Mouse (Mus musculus): ENCODE data around the gene Ager. TPM values are rescaled to one million over a fixed set of nuclear protein-coding genes. Genes with fewer than 3 reads are reported as not detected.
A peak's percentile ranks its signal among the peaks of the same experiment; 100 is the strongest.

The Ager gene
- polyA plus RNA-seq, 1 experiment = 0.22 TPM

- TF ChIP-seq MYOG (IDR thresholded peaks at IDR 0.05; ENCODE audit: control insufficient read depth in 1 of 3, insufficient read depth in 1 of 3, insufficient read length in 2 of 3, low read depth in 2 of 3) (no peak), E2F4 (IDR thresholded peaks at IDR 0.05; ENCODE audit: insufficient read depth) (no peak), MYOD1 (IDR thresholded peaks at IDR 0.05; ENCODE audit: control insufficient read depth in 1 of 3, insufficient read length in 2 of 3, low read depth in 2 of 3) (no peak), POLR2A (IDR thresholded peaks at IDR 0.05; ENCODE audit: insufficient read length, low read depth) (peak; percentile 56)
Observed at GRCm38 (mm10) chr17:34627093-34627942, 29.7 kb downstream of the Ager start.

GRCm38 (mm10) chr17:34627943-34628643, 30.4 kb downstream of the Ager start, which contains the start of gene Ppt2:
Gene Ppt2 (minus strand): TSS chr17:34628510.
- peaks cover 32% of the 10 kb centered on the region for H3K27me3 ChIP-seq (ENCODE audit: control insufficient read depth, insufficient read depth, insufficient read length)
- no peaks in the 10 kb centered on the region for H3K36me3 ChIP-seq (ENCODE audit: control insufficient read depth, insufficient read depth)
- TF ChIP-seq SRF (IDR thresholded peaks at IDR 0.05; ENCODE audit: control insufficient read depth, insufficient read length, low read depth) (no peak), E2F4 (IDR thresholded peaks at IDR 0.05; ENCODE audit: insufficient read depth) (no peak), POLR2AphosphoS2 (IDR thresholded peaks at IDR 0.05; ENCODE audit: insufficient read length, low read depth) (no peak), TCF3 (IDR thresholded peaks at IDR 0.05; ENCODE audit: insufficient read length, low read depth) (no peak), MAX (IDR thresholded peaks at IDR 0.05; ENCODE audit: low read depth) (no peak), MYOD1 (IDR thresholded peaks at IDR 0.05; ENCODE audit: control insufficient read depth in 1 of 3, insufficient read length in 2 of 3, low read depth in 2 of 3) (no peak), MYOG (IDR thresholded peaks at IDR 0.05; ENCODE audit: control insufficient read depth in 1 of 3, insufficient read depth in 1 of 3, insufficient read length in 2 of 3, low read depth in 2 of 3) (no peak), TCF12 (IDR thresholded peaks at IDR 0.05; ENCODE audit: insufficient read depth, poor library complexity, severe bottlenecking) (no peak)
- H3ac ChIP-seq (ENCODE audit: control insufficient read depth, insufficient read length) = peak within 1 kb of the TSS; percentile 8
- peak within 1 kb of the TSS; percentile 42 for H3K4me3 ChIP-seq
- H3K4me2 ChIP-seq (ENCODE audit: low read depth) = peak within 1 kb of the TSS; percentile 70
- H3K79me2 ChIP-seq (ENCODE audit: control insufficient read depth, insufficient read depth) = no peaks in the 10 kb centered on the region

More at GRCm38 (mm10) chr17:34627093-34627942, 29.7 kb downstream of the Ager start:
- Histone ChIP-seq H3K4me3 (peak overlapping the region; percentile 42), H3ac (ENCODE audit: control insufficient read depth, insufficient read length) (peak overlapping the region; percentile 8), H3K27me3 (ENCODE audit: control insufficient read depth, insufficient read depth, insufficient read length) (peaks cover 25% of the 10 kb centered on the region), H3K36me3 (ENCODE audit: control insufficient read depth, insufficient read depth) (no peaks in the 10 kb centered on the region), H3K79me2 (ENCODE audit: control insufficient read depth, insufficient read depth) (no peaks in the 10 kb centered on the region), H3K4me2 (ENCODE audit: low read depth) (peak overlapping the region; percentile 73)

GRCm38 (mm10) chr17:34628644-34628967, 30.9 kb downstream of the Ager start:
- TF ChIP-seq POLR2A (IDR thresholded peaks at IDR 0.05; ENCODE audit: insufficient read length, low read depth) = no peak
- no peak for TF ChIP-seq MYOG (IDR thresholded peaks at IDR 0.05; ENCODE audit: control insufficient read depth in 1 of 3, insufficient read depth in 1 of 3, insufficient read length in 2 of 3, low read depth in 2 of 3)
- no peak for TF ChIP-seq MYOD1 (IDR thresholded peaks at IDR 0.05; ENCODE audit: control insufficient read depth in 1 of 3, insufficient read length in 2 of 3, low read depth in 2 of 3)
- TF ChIP-seq E2F4 (IDR thresholded peaks at IDR 0.05; ENCODE audit: insufficient read depth) = no peak
- no peak for TF ChIP-seq TCF3 (IDR thresholded peaks at IDR 0.05; ENCODE audit: insufficient read length, low read depth)
- no peak for TF ChIP-seq SRF (IDR thresholded peaks at IDR 0.05; ENCODE audit: control insufficient read depth, insufficient read length, low read depth)
- TF ChIP-seq MAX (IDR thresholded peaks at IDR 0.05; ENCODE audit: low read depth) = no peak
- no peak for TF ChIP-seq POLR2AphosphoS2 (IDR thresholded peaks at IDR 0.05; ENCODE audit: insufficient read length, low read depth)
- TF ChIP-seq CEBPB (IDR thresholded peaks at IDR 0.05; ENCODE audit: insufficient read depth, poor library complexity, severe bottlenecking) = no peak
- no peak for TF ChIP-seq TCF12 (IDR thresholded peaks at IDR 0.05; ENCODE audit: insufficient read depth, poor library complexity, severe bottlenecking)
- TF ChIP-seq USF1 (IDR thresholded peaks at IDR 0.05; ENCODE audit: low read depth) = no peak
- Histone ChIP-seq H3ac (ENCODE audit: control insufficient read depth, insufficient read length) (no peak overlapping the region), H3K79me2 (ENCODE audit: control insufficient read depth, insufficient read depth) (no peaks in the 10 kb centered on the region), H3K4me3 (peak overlapping the region; percentile 42), H3K27me3 (ENCODE audit: control insufficient read depth, insufficient read depth, insufficient read length) (peaks cover 37% of the 10 kb centered on the region), H3K4me2 (ENCODE audit: low read depth) (peak overlapping the region; percentile 70), H3K36me3 (ENCODE audit: control insufficient read depth, insufficient read depth) (no peaks in the 10 kb centered on the region)

GRCm38 (mm10) chr17:34629221-34629751, 31.6 kb downstream of the Ager start, which contains the start of gene Prrt1:
Gene Prrt1 (plus strand): TSS chr17:34629533.
- H3K4me2 ChIP-seq (ENCODE audit: low read depth) = peak within 1 kb of the TSS; percentile 70
- no peak for TF ChIP-seq MYOD1 (IDR thresholded peaks at IDR 0.05; ENCODE audit: control insufficient read depth in 1 of 3, insufficient read length in 2 of 3, low read depth in 2 of 3)
- TF ChIP-seq TCF3 (IDR thresholded peaks at IDR 0.05; ENCODE audit: insufficient read length, low read depth) = no peak
- TF ChIP-seq REST (IDR thresholded peaks at IDR 0.05; ENCODE audit: insufficient read depth, insufficient read length) = no peak
- no peak for TF ChIP-seq POLR2AphosphoS2 (IDR thresholded peaks at IDR 0.05; ENCODE audit: insufficient read length, low read depth)
- TF ChIP-seq CEBPB (IDR thresholded peaks at IDR 0.05; ENCODE audit: insufficient read depth, poor library complexity, severe bottlenecking) = no peak
- H3K79me2 ChIP-seq (ENCODE audit: control insufficient read depth, insufficient read depth) = no peaks in the 10 kb centered on the region
- no peaks in the 10 kb centered on the region for H3K36me3 ChIP-seq (ENCODE audit: control insufficient read depth, insufficient read depth)
- peaks cover 44% of the 10 kb centered on the region for H3K27me3 ChIP-seq (ENCODE audit: control insufficient read depth, insufficient read depth, insufficient read length)
- H3ac ChIP-seq (ENCODE audit: control insufficient read depth, insufficient read length) = no peak within 1 kb of the TSS
- peak within 1 kb of the TSS; percentile 42 for H3K4me3 ChIP-seq
